Mouse (Mus musculus) myocyte (in vitro differentiated cells): ENCODE measurements at regions not wholly inside any gene's neighbourhood (a gene's known extent, or its start where the extent isn't known, plus 50 kb on each side); places are given as distances from the start of the nearest gene placed in this dataset.
A peak's percentile ranks its signal among the peaks of the same experiment; 100 is the strongest.

Source experiments
- H3K27me3 ChIP-seq: one replicate; pipeline ENCODE4 v1.6.1; 2011; ENCODE audit not compliant: control insufficient read depth, insufficient read depth, insufficient read length
- H3K36me3 ChIP-seq: one replicate; pipeline ENCODE4 v1.6.1; 2011; ENCODE audit not compliant: control insufficient read depth, insufficient read depth
- H3K4me2 ChIP-seq: one replicate; pipeline ENCODE4 v1.6.1; 2011; ENCODE audit warnings: low read depth, control low read depth
- H3K4me3 ChIP-seq: one replicate; pipeline ENCODE4 v1.5.1; 2011; ENCODE audit warnings: mild to moderate bottlenecking, control low read depth, moderate library complexity
- H3K79me2 ChIP-seq: one replicate; pipeline ENCODE4 v1.6.1; 2011; ENCODE audit not compliant: control insufficient read depth, insufficient read depth
- H3ac ChIP-seq: one replicate; pipeline ENCODE4 v1.6.1; 2011; ENCODE audit not compliant: control insufficient read depth, insufficient read length
- CEBPB ChIP-seq: IDR thresholded peaks from 2 replicates; pipeline ENCODE4 v1.6.1; 2011; ENCODE audit warnings: mild to moderate bottlenecking, moderate library complexity; ENCODE audit not compliant: poor library complexity, insufficient read depth, severe bottlenecking
- E2F4 ChIP-seq: IDR thresholded peaks from one replicate; pipeline ENCODE4 v1.6.1; 2011; ENCODE audit warnings: mild to moderate bottlenecking, control low read depth, moderate library complexity; ENCODE audit not compliant: insufficient read depth
- MAX ChIP-seq: IDR thresholded peaks from one replicate; pipeline ENCODE4 v1.6.1; 2011; ENCODE audit warnings: low read depth, mild to moderate bottlenecking, control low read depth
- MYOD1 ChIP-seq, 3 experiments: IDR thresholded peaks; one replicate each; pipeline ENCODE4 v1.6.1; 2011; ENCODE audit warnings: control low read depth in 2 of 3, low read depth in 2 of 3, mild to moderate bottlenecking in 2 of 3, moderate library complexity in 1 of 3; ENCODE audit not compliant: insufficient read length in 2 of 3, control insufficient read depth in 1 of 3
- MYOG ChIP-seq, 3 experiments: IDR thresholded peaks; one replicate each; pipeline ENCODE4 v1.6.1; 2011; ENCODE audit warnings: control low read depth in 2 of 3, low read depth in 2 of 3, mild to moderate bottlenecking in 2 of 3; ENCODE audit not compliant: insufficient read length in 2 of 3, control insufficient read depth in 1 of 3, insufficient read depth in 1 of 3
- POLR2A ChIP-seq: IDR thresholded peaks from one replicate; pipeline ENCODE4 v1.6.1; 2011; ENCODE audit warnings: low read depth, mild to moderate bottlenecking, control low read depth, moderate library complexity; ENCODE audit not compliant: insufficient read length
- POLR2AphosphoS2 ChIP-seq: IDR thresholded peaks from one replicate; pipeline ENCODE4 v1.6.1; 2011; ENCODE audit warnings: low read depth, control low read depth; ENCODE audit not compliant: insufficient read length
- REST ChIP-seq: IDR thresholded peaks from one replicate; pipeline ENCODE4 v1.6.1; 2011; ENCODE audit warnings: mild to moderate bottlenecking, control low read depth, moderate library complexity; ENCODE audit not compliant: insufficient read depth, insufficient read length
- SRF ChIP-seq: IDR thresholded peaks from one replicate; pipeline ENCODE4 v1.6.1; 2011; ENCODE audit warnings: low read depth; ENCODE audit not compliant: control insufficient read depth, insufficient read length
- TCF12 ChIP-seq: IDR thresholded peaks from one replicate; pipeline ENCODE4 v1.6.1; 2011; ENCODE audit warnings: mild to moderate bottlenecking, control low read depth; ENCODE audit not compliant: poor library complexity, insufficient read depth, severe bottlenecking
- TCF3 ChIP-seq: IDR thresholded peaks from one replicate; pipeline ENCODE4 v1.6.1; 2011; ENCODE audit warnings: low read depth, control low read depth; ENCODE audit not compliant: insufficient read length
- USF1 ChIP-seq: IDR thresholded peaks from one replicate; pipeline ENCODE4 v1.6.1; 2011; ENCODE audit warnings: low read depth, mild to moderate bottlenecking, control low read depth, moderate library complexity

DNA sequence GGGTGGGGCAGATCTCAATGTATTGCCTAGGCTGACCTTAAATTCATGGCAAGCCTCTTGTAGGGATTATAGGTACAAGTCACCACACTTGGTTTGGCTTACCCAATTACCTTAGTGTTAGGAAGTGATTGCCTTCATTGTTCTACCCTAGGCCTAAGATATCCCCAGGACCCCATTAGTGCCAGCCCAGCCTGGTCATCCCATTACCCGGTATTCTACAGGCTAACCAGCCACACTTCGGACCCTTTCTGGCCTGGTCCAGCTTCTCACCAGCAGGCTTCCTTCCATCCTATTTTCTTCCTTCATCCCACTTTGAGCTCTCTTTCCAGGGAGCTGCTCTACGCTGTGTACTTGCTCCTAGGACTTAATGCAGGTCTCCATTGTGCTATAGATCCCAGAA is 59.5 kb downstream of the Tex35 start:
- Histone ChIP-seq H3K4me2 (peak overlapping the region; percentile 18), H3ac (no peak overlapping the region), H3K79me2 (no peaks in the 10 kb centered on the region), H3K27me3 (no peaks in the 10 kb centered on the region), H3K36me3 (no peaks in the 10 kb centered on the region), H3K4me3 (no peak overlapping the region)
- TF ChIP-seq MYOD1 (IDR thresholded peaks at IDR 0.05; ENCODE audit: control insufficient read depth in 1 of 3, insufficient read length in 2 of 3, low read depth in 2 of 3) (no peak), MYOG (IDR thresholded peaks at IDR 0.05; ENCODE audit: control insufficient read depth in 1 of 3, insufficient read depth in 1 of 3, insufficient read length in 2 of 3, low read depth in 2 of 3) (no peak), POLR2A (no peak), REST (no peak), POLR2AphosphoS2 (no peak), TCF3 (no peak), TCF12 (no peak), MAX (no peak), CEBPB (no peak), E2F4 (no peak), SRF (no peak), USF1 (no peak)

GRCm38 (mm10) chr1:157048201-157048923 is 60.1 kb downstream of the Tex35 start:
- H3K27me3 ChIP-seq, result no peaks in the 10 kb centered on the region
- no peaks in the 10 kb centered on the region for H3K79me2 ChIP-seq
- H3K36me3 ChIP-seq, result no peaks in the 10 kb centered on the region
- TF ChIP-seq MYOD1 (IDR thresholded peaks at IDR 0.05; ENCODE audit: control insufficient read depth in 1 of 3, insufficient read length in 2 of 3, low read depth in 2 of 3) (peak in 2 of 3 experiments; percentile 35 to 45), REST (no peak), TCF3 (no peak), POLR2A (no peak), USF1 (no peak), E2F4 (no peak), MAX (no peak), CEBPB (no peak), MYOG (IDR thresholded peaks at IDR 0.05; ENCODE audit: control insufficient read depth in 1 of 3, insufficient read depth in 1 of 3, insufficient read length in 2 of 3, low read depth in 2 of 3) (peak in 1 of 3 experiments; percentile 41), SRF (no peak), TCF12 (no peak), POLR2AphosphoS2 (no peak)
- peak overlapping the region; percentile 18 for H3K4me2 ChIP-seq
- no peak overlapping the region for H3ac ChIP-seq
- no peak overlapping the region for H3K4me3 ChIP-seq

- TF ChIP-seq REST (no peak), USF1 (no peak)
- Histone ChIP-seq H3K4me2 (no peak overlapping the region), H3K4me3 (no peak overlapping the region)
These were observed 60.7 kb downstream of the Tex35 start for GRCm38 (mm10) chr1:157047751-157048200.

DNA sequence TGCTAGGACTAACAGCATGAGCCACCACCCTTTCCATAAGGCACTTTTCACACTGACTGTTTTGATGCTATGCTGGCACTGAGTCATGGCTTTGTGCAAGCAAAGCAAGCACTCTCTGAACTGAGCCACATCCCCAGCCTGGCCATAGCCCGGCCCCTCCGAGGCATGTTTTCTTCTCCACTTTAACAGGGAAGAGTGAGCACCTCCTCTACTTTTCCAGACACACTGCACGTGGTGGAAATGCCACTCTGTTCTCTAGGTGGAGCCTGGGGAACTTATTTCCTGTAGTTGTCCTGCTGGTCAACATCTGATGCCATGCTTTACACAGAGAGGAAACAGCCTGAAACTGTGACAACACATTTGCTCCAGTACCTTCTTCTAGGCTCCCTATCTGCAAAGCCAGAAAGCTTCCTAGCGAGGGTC is 61.7 kb downstream of the Tex35 start:
- no peak overlapping the region for H3K4me3 ChIP-seq
- TF ChIP-seq SRF (no peak), MYOG (IDR thresholded peaks at IDR 0.05; ENCODE audit: control insufficient read depth in 1 of 3, insufficient read depth in 1 of 3, insufficient read length in 2 of 3, low read depth in 2 of 3) (no peak), E2F4 (no peak), MYOD1 (IDR thresholded peaks at IDR 0.05; ENCODE audit: control insufficient read depth in 1 of 3, insufficient read length in 2 of 3, low read depth in 2 of 3) (no peak)
- H3K36me3 ChIP-seq, result no peaks in the 10 kb centered on the region
- H3ac ChIP-seq, result no peak overlapping the region
- no peaks in the 10 kb centered on the region for H3K27me3 ChIP-seq
- no peaks in the 10 kb centered on the region for H3K79me2 ChIP-seq
- H3K4me2 ChIP-seq, result peak overlapping the region; percentile 50

More at GRCm38 (mm10) chr1:157047751-157048200, 60.7 kb downstream of the Tex35 start:
- H3ac ChIP-seq, result no peak overlapping the region
- H3K79me2 ChIP-seq, result no peaks in the 10 kb centered on the region
- H3K27me3 ChIP-seq, result no peaks in the 10 kb centered on the region
- H3K36me3 ChIP-seq, result no peaks in the 10 kb centered on the region

DNA sequence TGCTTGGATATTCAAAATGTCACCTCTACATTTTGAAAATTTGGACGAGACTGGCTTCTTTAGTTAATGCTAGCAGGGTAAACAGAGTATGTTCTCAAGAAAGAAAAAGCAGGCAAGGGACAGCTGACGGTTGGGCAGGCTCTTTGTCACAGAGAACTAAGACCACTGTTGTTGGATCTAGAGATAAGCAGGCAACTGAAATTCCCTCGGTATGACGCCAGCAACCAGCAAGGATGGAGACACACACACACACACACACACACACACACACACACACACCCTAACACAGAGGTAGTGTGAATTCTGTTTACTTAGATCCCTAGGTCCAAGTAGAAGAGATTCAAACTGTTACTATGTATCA is 68.7 kb downstream of the Tex35 start:
- Histone ChIP-seq H3K36me3 (no peaks in the 10 kb centered on the region), H3K4me3 (no peak overlapping the region), H3K27me3 (no peaks in the 10 kb centered on the region), H3K4me2 (no peak overlapping the region), H3ac (no peak overlapping the region), H3K79me2 (no peaks in the 10 kb centered on the region)
- TF ChIP-seq MYOG (IDR thresholded peaks at IDR 0.05; ENCODE audit: control insufficient read depth in 1 of 3, insufficient read depth in 1 of 3, insufficient read length in 2 of 3, low read depth in 2 of 3) (no peak), CEBPB (no peak), E2F4 (no peak), REST (no peak), USF1 (no peak), MYOD1 (IDR thresholded peaks at IDR 0.05; ENCODE audit: control insufficient read depth in 1 of 3, insufficient read length in 2 of 3, low read depth in 2 of 3) (no peak), SRF (no peak), MAX (no peak), TCF12 (no peak), POLR2A (no peak), TCF3 (no peak), POLR2AphosphoS2 (no peak)
